Mouse (Mus musculus): Measurements from ENCODE around the gene Ubl3.

GRCm38 (mm10) chr5:148508901-148509604 is 43.5 kb downstream of the Ubl3 start:
- no peak for TF ChIP-seq CTCF (IDR thresholded peaks at IDR 0.05; ENCODE audit: borderline replicate concordance, extremely low read depth, insufficient read depth, insufficient read length)
- TF ChIP-seq POLR2A (IDR thresholded peaks at IDR 0.05; ENCODE audit: borderline replicate concordance, extremely low read depth, insufficient read depth, insufficient read length, poor library complexity, severe bottlenecking), result no peak
